Mouse (Mus musculus) frontal cortex, postnatal 14 days (tissue): Measurements from ENCODE around the gene Opn4.
A peak's percentile ranks its signal among the peaks of the same experiment; 100 is the strongest.

Experiments
- DNase-seq, 2 experiments: peaks; one replicate each; pipeline ENCODE4 v3.0.0; 2022; ENCODE audit warnings: low spot score in 2 of 2

Opn4 gene

GRCm38 (mm10) chr14:34562393-34562792, 37.5 kb downstream of the Opn4 start:
- no peak for DNase-seq

DNA sequence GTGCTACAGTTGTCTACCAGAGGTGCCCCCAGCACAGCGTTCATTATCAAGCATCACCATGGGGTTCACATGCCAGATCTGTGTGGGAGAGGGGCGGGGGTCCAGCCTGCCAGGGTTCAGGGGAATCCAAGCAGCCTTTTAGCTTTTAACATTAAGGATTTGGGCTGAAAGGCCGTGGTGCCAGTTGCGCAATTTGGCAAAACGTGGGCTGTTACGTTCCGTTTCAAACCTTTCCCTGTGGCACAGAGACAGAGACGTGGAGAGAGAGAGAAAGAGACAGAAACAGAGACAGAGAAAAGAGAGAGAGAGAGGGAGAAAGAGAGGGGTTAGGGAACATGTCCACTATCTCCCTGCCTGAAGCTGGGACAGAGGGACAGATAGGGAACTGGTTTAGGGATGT, 38.3 kb downstream of the Opn4 start:
- DNase-seq: no peak

- no peak for DNase-seq
These were observed 41.0 kb downstream of the Opn4 start for GRCm38 (mm10) chr14:34558947-34559346.

DNA sequence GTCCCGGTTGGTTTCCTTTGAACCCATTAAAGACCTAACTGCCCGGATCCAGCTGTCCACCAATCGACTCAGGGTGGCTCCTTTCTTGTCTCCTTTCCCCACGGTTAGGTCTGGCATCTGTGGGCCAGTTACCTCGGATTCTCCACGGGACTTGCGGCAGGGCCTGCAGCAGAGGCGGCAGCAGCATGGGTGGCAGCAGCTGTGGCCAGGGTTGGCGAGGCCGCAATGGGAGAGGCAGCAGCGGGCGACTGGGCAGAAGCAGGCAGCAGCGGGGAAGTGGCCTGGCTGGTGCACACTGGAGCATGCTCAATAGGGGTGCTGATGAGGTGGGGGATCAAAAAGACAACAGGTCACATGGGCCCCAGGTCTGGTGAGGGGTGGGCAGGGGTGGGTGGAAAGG, 44.7 kb downstream of the Opn4 start:
- no peak for DNase-seq

GRCm38 (mm10) chr14:34554047-34554446, 45.9 kb downstream of the Opn4 start:
- DNase-seq: no peak

- DNase-seq: no peak
These were observed 46.5 kb downstream of the Opn4 start for GRCm38 (mm10) chr14:34553470-34553869.

DNA sequence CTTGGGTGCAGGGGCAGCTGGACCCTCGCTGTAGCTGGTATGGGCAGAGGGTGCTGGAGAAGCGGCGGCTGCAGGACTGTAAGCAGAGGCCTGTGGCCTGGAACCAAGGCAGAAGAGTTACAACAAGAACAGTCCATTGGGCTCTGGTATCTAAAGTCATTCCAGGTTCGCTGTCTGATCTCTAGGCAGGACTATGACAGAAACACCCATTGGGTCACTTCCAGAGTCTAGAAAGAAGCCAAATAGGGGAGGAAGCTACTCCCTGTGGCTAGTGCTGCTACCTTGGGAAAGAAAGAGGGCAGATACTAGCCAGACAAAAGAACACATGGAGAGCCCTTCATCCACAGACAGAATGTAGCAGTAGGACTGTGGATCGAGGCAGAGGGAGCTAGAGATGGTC, 47.7 kb downstream of the Opn4 start:
- no peak for DNase-seq

DNA sequence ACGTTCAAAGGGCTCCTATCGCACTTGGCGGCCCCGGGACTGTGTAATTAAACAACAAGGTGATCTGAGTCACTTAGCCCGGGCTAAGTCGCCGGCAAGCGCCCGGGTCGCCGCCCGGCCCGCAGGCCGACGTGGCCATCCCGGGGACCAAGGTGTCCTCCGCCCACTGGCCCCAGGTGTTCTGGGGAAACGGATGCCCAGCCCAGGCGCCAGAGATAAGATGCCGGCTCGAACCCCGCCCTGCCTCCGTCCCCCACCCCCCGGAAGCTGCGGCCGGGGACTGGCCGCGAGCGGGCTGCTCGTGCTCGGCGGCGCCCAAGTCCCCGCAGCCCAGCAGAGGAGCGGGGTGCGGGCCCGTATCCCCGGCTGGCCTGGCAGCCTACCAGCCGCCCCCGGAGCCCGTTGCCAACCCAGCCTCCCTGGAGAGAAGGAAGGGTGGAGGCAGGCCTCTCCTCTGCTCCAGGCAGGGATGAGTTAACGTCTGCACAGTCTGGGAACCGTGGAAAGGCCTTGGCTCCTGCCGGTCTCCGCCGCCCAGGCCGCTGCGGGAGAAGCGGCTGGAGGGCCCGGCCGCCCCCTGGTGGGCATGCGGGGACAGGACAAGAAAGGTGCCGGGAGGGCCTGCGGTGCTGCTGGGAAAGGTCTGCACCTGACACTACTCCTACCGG, 50.8 kb downstream of the Opn4 start:
- peak; percentile 59 to 69 for DNase-seq

DNA sequence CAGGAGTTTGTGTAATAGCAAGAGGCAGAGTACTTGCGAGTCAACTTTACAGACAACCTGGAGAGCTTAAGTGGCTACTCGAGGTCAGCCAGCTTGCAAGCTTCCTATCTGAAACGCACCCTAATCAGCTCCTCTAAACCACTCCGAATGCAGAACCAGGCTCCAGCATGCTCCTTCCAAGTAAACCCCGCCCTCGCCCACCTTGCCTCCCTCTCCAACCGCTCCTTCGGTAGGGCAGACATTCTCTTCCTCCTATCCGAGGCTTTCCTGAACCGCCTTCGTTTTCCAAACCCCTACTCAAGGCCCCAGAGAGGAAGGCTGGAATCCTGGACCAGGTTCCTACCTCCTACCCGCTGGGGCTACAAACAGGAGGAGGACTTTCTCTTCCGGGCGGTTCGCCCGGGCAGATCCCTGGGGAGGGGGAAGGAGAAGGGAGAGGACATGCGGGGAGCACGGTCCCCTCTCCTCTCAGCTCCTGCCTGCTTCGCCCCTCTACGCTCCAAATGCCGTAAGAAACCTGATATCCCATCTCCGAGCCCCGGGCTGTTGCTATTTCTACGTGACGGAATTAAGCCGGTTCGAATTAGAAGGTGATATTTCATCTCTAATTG, 51.4 kb downstream of the Opn4 start:
- DNase-seq: peak in 1 of 2 experiments; percentile 45

GRCm38 (mm10) chr14:34544545-34544944, 55.4 kb downstream of the Opn4 start:
- DNase-seq: no peak

GRCm38 (mm10) chr14:34544001-34544400, 55.9 kb downstream of the Opn4 start:
- DNase-seq: no peak

GRCm38 (mm10) chr14:34543596-34543995, 56.3 kb downstream of the Opn4 start:
- no peak for DNase-seq

- no peak for DNase-seq
These were observed 58.0 kb downstream of the Opn4 start for GRCm38 (mm10) chr14:34541896-34542295.

GRCm38 (mm10) chr14:34540685-34541162, 59.2 kb downstream of the Opn4 start:
- no peak for DNase-seq
